In genomic region chr19:9137159-9137558, GRCm38 (mm10) we compare ENCODE assay signal across 30 mouse cellular contexts. TPM values are rescaled to one million over a fixed set of nuclear protein-coding genes. Genes with fewer than 3 reads are reported as not detected.
A peak's percentile ranks its signal among the peaks of the same experiment; 100 is the strongest.
DNase-seq lines count a peak whose midpoint lies in the region; ATAC-seq and TF ChIP-seq lines count a peak whose summit lies in the region.
"Had no signal": no experiment of that assay in that cellular context is flagged by ENCODE, and none has a peak within 500 bp of the region (broad histone marks: within the 10 kb centered on the region; RNA-seq: fewer than 3 reads in every experiment).

No protein-coding gene starts in this region.

- H3K4me1 ChIP-seq in liver, postnatal 0 days (ENCODE audit: insufficient read depth) = peaks cover 7% of the 10 kb centered on the region
- H3K4me1 ChIP-seq in liver, embryonic 11.5 days (replicated peaks; ENCODE audit: control insufficient read depth, insufficient read depth, low read length) = peaks cover 10% of the 10 kb centered on the region; the same call in 1 of the 2 replicates

- H3K4me3 ChIP-seq in layer of hippocampus, adult 2 months = no peak overlapping the region
- H3K4me3 ChIP-seq in liver, postnatal 0 days (ENCODE audit: low read depth, low read length) = no peak overlapping the region
- no peak overlapping the region for H3K4me3 ChIP-seq in liver, embryonic 11.5 days (ENCODE audit: low read depth, low read length)
- H3K4me3 ChIP-seq: embryonic facial prominence, embryonic 10.5 days; embryonic facial prominence, embryonic 13.5 days; erythroblast, embryonic 14.5 days; forebrain, embryonic 12.5 days; forebrain, embryonic 15.5 days; hindbrain, embryonic 10.5 days; hindbrain, embryonic 13.5 days had no signal

- ATAC-seq in liver, postnatal 0 days = peak; percentile 35; the same call in 1 of the 2 replicates
- ATAC-seq in liver, embryonic 11.5 days (replicated peaks; ENCODE audit: low FRiP score) = no peak
- ATAC-seq in megakaryocyte progenitor cell, adult 5-6 weeks (replicated peaks; ENCODE audit: poor library complexity) = peak; percentile 42; the same call in 1 of the 2 replicates
- ATAC-seq: forebrain, embryonic 15.5 days; hindbrain, embryonic 16.5 days had no signal

- no peak for DNase-seq in layer of hippocampus, adult 2 months (ENCODE audit: low spot score in 2 of 2)
- no peak for DNase-seq in layer of hippocampus, adult 18-20 months (ENCODE audit: low spot score in 2 of 2)
- DNase-seq in liver, postnatal 0 days = no peak
- DNase-seq in liver, embryonic 11.5 days (ENCODE audit: low spot score) = no peak
- DNase-seq in left cerebral cortex, adult 11 months (ENCODE audit: low spot score) = no peak
- DNase-seq: adrenal gland, adult 2 months; adrenal gland, postnatal 14 days; cerebellum, adult 11 months; cerebellum, adult 2 months; cerebellum, adult 9-11 months; cerebellum, postnatal 25 days; embryo, embryonic 11 days; gastrocnemius, postnatal 10 days; gastrocnemius, postnatal 36 days; heart, adult 11 months; heart, postnatal 36 days had no signal

- TF ChIP-seq CTCF in layer of hippocampus, adult 2 months (conservative IDR thresholded peaks at IDR 0.05) = no peak
- TF ChIP-seq CTCF in liver, postnatal 0 days (IDR thresholded peaks at IDR 0.05; ENCODE audit: low read depth) = no peak

- H3K9ac ChIP-seq in liver, postnatal 0 days (replicated peaks) = no peak overlapping the region
- H3K9ac ChIP-seq in liver, embryonic 11.5 days (ENCODE audit: low read depth, low read length) = no peak overlapping the region
- H3K9ac ChIP-seq: embryonic facial prominence, embryonic 13.5 days; forebrain, embryonic 12.5 days; forebrain, embryonic 15.5 days; hindbrain, embryonic 13.5 days had no signal

- peak overlapping the region; percentile 95; the same call in 1 of the 2 replicates for H3K27ac ChIP-seq in layer of hippocampus, adult 2 months
- no peak overlapping the region for H3K27ac ChIP-seq in liver, postnatal 0 days (ENCODE audit: low read depth)
- no peak overlapping the region for H3K27ac ChIP-seq in liver, embryonic 11.5 days (ENCODE audit: low read depth, low read length)
- H3K27ac ChIP-seq: embryonic facial prominence, embryonic 10.5 days; embryonic facial prominence, embryonic 13.5 days; forebrain, embryonic 12.5 days; forebrain, embryonic 15.5 days; hindbrain, embryonic 10.5 days; hindbrain, embryonic 13.5 days had no signal

- 81% methylated on average over 1 of the region's 1 CpGs for WGBS in liver, postnatal 0 days (ENCODE audit: insufficient replicate concordance)
- 90% methylated on average over 1 of the region's 1 CpGs for WGBS in liver, embryonic 11.5 days

- no peaks in the 10 kb centered on the region for H3K27me3 ChIP-seq in liver, postnatal 0 days (ENCODE audit: insufficient read depth, low read length)
- H3K27me3 ChIP-seq in liver, embryonic 11.5 days (replicated peaks; ENCODE audit: control insufficient read depth, insufficient read depth, low read length) = no peaks in the 10 kb centered on the region
- H3K27me3 ChIP-seq: embryonic facial prominence, embryonic 13.5 days; forebrain, embryonic 12.5 days; forebrain, embryonic 15.5 days; hindbrain, embryonic 13.5 days had no signal

- TF ChIP-seq EP300 in liver, postnatal 0 days (IDR thresholded peaks at IDR 0.05; ENCODE audit: low read depth) = no peak

- H3K4me2 ChIP-seq in liver, postnatal 0 days (ENCODE audit: low read depth, low read length) = no peak overlapping the region
- no peak overlapping the region for H3K4me2 ChIP-seq in liver, embryonic 11.5 days
- H3K4me2 ChIP-seq: embryonic facial prominence, embryonic 13.5 days; forebrain, embryonic 12.5 days; forebrain, embryonic 15.5 days; heart, embryonic 11.5 days; hindbrain, embryonic 13.5 days had no signal

- no peaks in the 10 kb centered on the region for H3K9me3 ChIP-seq in liver, postnatal 0 days (ENCODE audit: low read length)
- H3K9me3 ChIP-seq in liver, embryonic 11.5 days (ENCODE audit: control insufficient read depth, low read length) = no peaks in the 10 kb centered on the region
- H3K9me3 ChIP-seq: embryonic facial prominence, embryonic 10.5 days; embryonic facial prominence, embryonic 13.5 days; forebrain, embryonic 12.5 days; forebrain, embryonic 15.5 days; G1E; hindbrain, embryonic 10.5 days; hindbrain, embryonic 13.5 days had no signal

- H3K36me3 ChIP-seq in liver, postnatal 0 days (replicated peaks; ENCODE audit: insufficient read depth, low read length) = no peaks in the 10 kb centered on the region
- no peaks in the 10 kb centered on the region for H3K36me3 ChIP-seq in liver, embryonic 11.5 days (ENCODE audit: control insufficient read depth, insufficient read depth, low read length)
- H3K36me3 ChIP-seq: embryonic facial prominence, embryonic 13.5 days; forebrain, embryonic 12.5 days; forebrain, embryonic 15.5 days; hindbrain, embryonic 10.5 days; hindbrain, embryonic 13.5 days had no signal

RNA-seq across cellular contexts. Expression of gene Asrgl1, which starts 1.7 kb away (rescaled TPM):
- total RNA-seq in layer of hippocampus, adult 2 months (2021) = 100 to 1,000 TPM; 133 to 162 TPM
- total RNA-seq in layer of hippocampus, adult 18-20 months (2021) = 100 to 1,000 TPM; 151 to 160 TPM
- polyA plus RNA-seq in liver, postnatal 0 days (2015; fragmentation: Nextera tagmentation; extraction: Ambion mirVana) = 7.0 and 8.3 TPM in 2 replicates
- polyA plus RNA-seq in liver, embryonic 11.5 days (2014; fragmentation: Nextera tagmentation; extraction: Ambion mirVana) = 21.2 and 25.1 TPM in 2 replicates
- 26.8 and 31.4 TPM in 2 replicates for total RNA-seq in megakaryocyte progenitor cell, adult 5-6 weeks (2015)
- total RNA-seq in megakaryocyte progenitor cell, adult 5-6 weeks (2017) = 22.7 and 26.7 TPM in 2 replicates

RNA-seq across cellular contexts. Expression of gene Scgb1a1, which starts 49.4 kb away (rescaled TPM):
- not detected for total RNA-seq in layer of hippocampus, adult 2 months (2021)
- total RNA-seq in layer of hippocampus, adult 18-20 months (2021) = not detected
- 0.85 and 3.7 TPM in 2 replicates for polyA plus RNA-seq in liver, postnatal 0 days (2015; fragmentation: Nextera tagmentation; extraction: Ambion mirVana)
- not detected in 2 replicates for polyA plus RNA-seq in liver, embryonic 11.5 days (2014; fragmentation: Nextera tagmentation; extraction: Ambion mirVana)
- total RNA-seq in megakaryocyte progenitor cell, adult 5-6 weeks (2015) = not detected in 2 replicates
- not detected in 2 replicates for total RNA-seq in megakaryocyte progenitor cell, adult 5-6 weeks (2017)
- total RNA-seq: adrenal gland, adult 2 months; adrenal gland, postnatal 4 days; G1E; gastrocnemius, postnatal 36 days; heart, postnatal 36 days had no signal
- polyA plus RNA-seq: adrenal gland, adult 2 months; cerebellum, adult 2 months; cortical plate, adult 2 months; embryonic facial prominence, embryonic 10.5 days; embryonic facial prominence, embryonic 13.5 days; erythroblast, embryonic 14.5 days; forebrain, embryonic 12.5 days; forebrain, embryonic 15.5 days; G1E; heart, embryonic 11.5 days; heart, embryonic 14.5 days; hindbrain, embryonic 10.5 days; hindbrain, embryonic 13.5 days; hindbrain, embryonic 16.5 days had no signal

Comparison
In these comparisons a context has a peak if more than half of its experiments do, and no peak if none do; other contexts are left out.
1. RNA of gene Asrgl1, which starts 1.7 kb away (total RNA-seq): 133 to 162 TPM in layer of hippocampus, adult 2 months and 151 to 160 TPM in layer of hippocampus, adult 18-20 months; 22.7 to 31.4 TPM in megakaryocyte progenitor cell, adult 5-6 weeks; every median in the first group is over 4 times any median in the second.